Mouse (Mus musculus) liver, embryonic 12.5 days (tissue): ENCODE data around the gene Syt15. TPM values are rescaled to one million over a fixed set of nuclear protein-coding genes. Genes with fewer than 3 reads are reported as not detected.

ENCODE experiments used
- ATAC-seq: fragments of 200-750 bp; cut with Nextera tagmentation; 2 replicates; pipeline ENCODE4 v1.8.0; 2017; ENCODE audit warnings: moderate number of reproducible peaks, mild to moderate bottlenecking, moderate library complexity
- H3K27ac ChIP-seq: fragments of 300-500 bp; sonication (generic); 2 replicates; pipeline ENCODE4 v1.5.1; 2016; ENCODE audit warnings: mild to moderate bottlenecking
- H3K27me3 ChIP-seq: fragments of 300-500 bp; sonication (generic); replicated peaks from 2 replicates; pipeline ENCODE4 v1.6.1; 2016; ENCODE audit warnings: mild to moderate bottlenecking, moderate library complexity
- H3K36me3 ChIP-seq: fragments of 300-500 bp; sonication (generic); 2 replicates; pipeline ENCODE4 v1.6.1; 2016; ENCODE audit warnings: mild to moderate bottlenecking, moderate library complexity
- H3K4me1 ChIP-seq: fragments of 300-500 bp; sonication (generic); 2 replicates; pipeline ENCODE4 v1.6.1; 2016
- H3K4me2 ChIP-seq: fragments of 300-500 bp; sonication (generic); 2 replicates; pipeline ENCODE4 v1.6.1; 2016; ENCODE audit warnings: mild to moderate bottlenecking, moderate library complexity
- H3K4me3 ChIP-seq: fragments of 300-500 bp; sonication (generic); 2 replicates; pipeline ENCODE4 v1.5.1; 2016; ENCODE audit warnings: mild to moderate bottlenecking, moderate library complexity
- H3K9ac ChIP-seq: fragments of 300-500 bp; sonication (generic); 2 replicates; pipeline ENCODE4 v1.6.1; 2016; ENCODE audit warnings: mild to moderate bottlenecking, moderate library complexity
- H3K9me3 ChIP-seq: fragments of 300-500 bp; sonication (generic); replicated peaks from 2 replicates; pipeline ENCODE4 v1.6.1; 2016; ENCODE audit warnings: mild to moderate bottlenecking, moderate library complexity
- whole genome bisulfite sequencing: fragments of 180-500 bp; shearing (Covaris S2); methylation state at CpG from one replicate; pipeline ENCODE4 v1.1.7; 2016; ENCODE audit not compliant: insufficient replicate concordance; 5-methylcytosine and 5-hydroxymethylcytosine counted together
- polyA plus RNA-seq: library from polyadenylated mRNA; unstranded; fragments of >200 nt; fragmentation: Nextera tagmentation; extraction: Ambion mirVana; gene quantifications from 2 replicates; pipeline ENCODE4 v1.2.1, GENCODE M21; 2016

The Syt15 gene
- polyA plus RNA-seq, 1 experiment from 2014 or later: 0.44 TPM

- WGBS: 53% methylated on average over 2 of the region's 2 CpGs
- no peak for ATAC-seq
- no peak overlapping the region for H3K27ac ChIP-seq
- no peaks in the 10 kb centered on the region for H3K9me3 ChIP-seq
- no peak overlapping the region for H3K4me2 ChIP-seq
- 0 out of 2 replicates have a peak, but pooled peaks cover 3% of the 10 kb centered on the region for H3K4me1 ChIP-seq
- no peaks in the 10 kb centered on the region for H3K36me3 ChIP-seq
- H3K27me3 ChIP-seq: no peaks in the 10 kb centered on the region
- no peak overlapping the region for H3K4me3 ChIP-seq
- no peak overlapping the region for H3K9ac ChIP-seq
These were observed 53.9 kb downstream of the Syt15 start for GRCm38 (mm10) chr14:34273280-34273679.

GRCm38 (mm10) chr14:34274141-34274540, 54.7 kb downstream of the Syt15 start:
- no peak for ATAC-seq
- Histone ChIP-seq H3K4me2 (no peak overlapping the region), H3K4me3 (no peak overlapping the region), H3K4me1 (no peaks in the 10 kb centered on the region), H3K9me3 (no peaks in the 10 kb centered on the region), H3K27me3 (no peaks in the 10 kb centered on the region), H3K27ac (no peak overlapping the region), H3K36me3 (no peaks in the 10 kb centered on the region), H3K9ac (no peak overlapping the region)
- 85% methylated on average over 3 of the region's 3 CpGs for WGBS

GRCm38 (mm10) chr14:34275225-34275624, 55.8 kb downstream of the Syt15 start:
- Histone ChIP-seq H3K27ac (no peak overlapping the region), H3K27me3 (no peaks in the 10 kb centered on the region)
- WGBS: 72% methylated on average over 4 of the region's 4 CpGs

DNA sequence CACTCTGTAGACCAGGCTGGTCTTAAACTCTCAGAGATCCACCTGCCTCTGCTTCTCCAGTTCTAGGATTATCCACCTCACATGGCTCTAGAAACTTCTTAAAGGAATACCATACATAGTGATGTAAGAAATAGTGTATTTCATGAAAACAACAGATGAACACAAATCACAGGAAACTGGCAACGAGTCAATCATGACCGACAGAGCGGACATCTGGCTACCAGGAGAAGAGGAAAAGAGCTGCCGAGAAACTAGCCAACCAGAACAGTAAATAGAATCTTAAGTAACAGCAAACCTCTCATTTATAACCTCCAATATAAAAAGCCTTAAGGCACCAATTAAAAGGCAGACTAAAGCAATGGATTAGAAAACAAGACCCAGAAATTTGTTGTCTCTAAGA, 60.3 kb downstream of the Syt15 start:
- no peak overlapping the region for H3K4me2 ChIP-seq
- H3K36me3 ChIP-seq: no peaks in the 10 kb centered on the region
- H3K27ac ChIP-seq: no peak overlapping the region
- H3K9ac ChIP-seq: no peak overlapping the region
- H3K4me3 ChIP-seq: no peak overlapping the region
- no peaks in the 10 kb centered on the region for H3K9me3 ChIP-seq
- WGBS: 85% methylated on average over 4 of the region's 4 CpGs
- no peak for ATAC-seq
- H3K4me1 ChIP-seq: no peaks in the 10 kb centered on the region
- H3K27me3 ChIP-seq: no peaks in the 10 kb centered on the region

More at GRCm38 (mm10) chr14:34275225-34275624, 55.8 kb downstream of the Syt15 start:
- Histone ChIP-seq H3K9ac (no peak overlapping the region), H3K4me2 (no peak overlapping the region), H3K4me1 (no peaks in the 10 kb centered on the region), H3K36me3 (no peaks in the 10 kb centered on the region), H3K4me3 (no peak overlapping the region), H3K9me3 (no peaks in the 10 kb centered on the region)
- peak; percentile 55 for ATAC-seq

Other genes starting within 250 kb of the Syt15 start
- gene Zfp488, start 240.8 kb upstream of the Syt15 start, polyA plus RNA-seq: 0.05 TPM in 1 of 2 replicates, not detected in the other
- gene Gm30083, start 204.4 kb upstream of the Syt15 start, polyA plus RNA-seq: not detected in 2 replicates
- gene Gm5460, start 202.8 kb upstream of the Syt15 start, polyA plus RNA-seq: not detected in 2 replicates
- gene Antxrl, start 166.9 kb upstream of the Syt15 start, polyA plus RNA-seq: not detected in 2 replicates
- 0.11 TPM in 1 of 2 replicates, not detected in the other for gene Anxa8, start 133.6 kb upstream of the Syt15 start, polyA plus RNA-seq
- gene A630023A22Rik, start 116.8 kb upstream of the Syt15 start, polyA plus RNA-seq: not detected in 2 replicates
- not detected in 2 replicates for gene Npy4r, start 67.1 kb upstream of the Syt15 start, polyA plus RNA-seq
- 0.13 TPM in 2 replicates for gene Gprin2, start 17.9 kb upstream of the Syt15 start, polyA plus RNA-seq
- 8.2 and 9.7 TPM in 2 replicates for gene Shld2, start 90.9 kb downstream of the Syt15 start, polyA plus RNA-seq
- 137 and 145 TPM in 2 replicates for gene Glud1, start 91.1 kb downstream of the Syt15 start, polyA plus RNA-seq
- gene Fam25c, start 135.8 kb downstream of the Syt15 start, polyA plus RNA-seq: not detected in 2 replicates
- 0.49 and 0.57 TPM in 2 replicates for gene Sncg, start 155.2 kb downstream of the Syt15 start, polyA plus RNA-seq
- 3.5 and 3.7 TPM in 2 replicates for gene Mmrn2, start 155.9 kb downstream of the Syt15 start, polyA plus RNA-seq